Mouse (Mus musculus): Measurements from ENCODE around the gene Vps8. TPM values are rescaled to one million over a fixed set of nuclear protein-coding genes. Genes with fewer than 3 reads are reported as not detected.

The Vps8 gene
- polyA plus RNA-seq, 1 experiment: 26.0 TPM

DNA sequence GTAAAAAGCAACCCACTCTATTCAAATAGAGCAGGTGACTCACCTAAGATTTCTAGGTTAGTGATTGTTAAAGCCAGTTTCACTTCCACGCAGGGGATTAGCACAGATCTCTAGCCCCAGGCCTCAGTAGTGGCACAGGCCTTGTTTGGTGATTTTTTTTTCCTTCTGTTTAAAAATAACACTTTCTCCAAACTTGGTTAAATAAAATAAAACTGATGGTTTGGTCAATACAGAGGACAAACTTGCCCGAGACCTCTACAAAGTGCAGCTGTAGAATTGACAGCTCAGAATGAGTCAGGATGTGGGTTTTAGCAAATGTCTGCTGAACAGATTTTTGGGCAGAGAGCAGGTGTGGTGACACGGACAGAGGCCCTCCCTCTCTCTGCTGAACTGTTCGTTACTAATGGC lies 208.9 kb downstream of the Vps8 start:
- 82% methylated on average over 4 of the region's 4 CpGs for WGBS

DNA sequence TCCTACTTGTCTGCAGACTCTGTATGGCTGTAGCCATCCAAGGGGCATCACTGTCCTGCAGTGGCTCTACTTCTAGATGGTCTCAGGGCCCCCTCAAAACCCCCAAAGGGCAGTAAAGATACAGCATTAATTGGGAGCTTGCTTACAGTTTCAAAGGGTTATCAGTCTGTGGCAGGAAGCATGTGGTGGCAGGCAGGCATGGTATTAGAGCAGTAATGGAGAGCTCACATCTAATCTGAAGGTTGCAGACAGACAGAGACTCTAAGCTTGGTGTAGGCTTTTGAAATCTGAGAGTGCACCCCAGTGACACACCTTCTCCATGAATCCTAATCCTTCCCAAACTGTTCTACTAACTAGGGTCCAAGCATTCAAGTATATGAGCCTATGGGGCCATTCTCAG lies 211.5 kb downstream of the Vps8 start:
- no peak for DNase-seq
- Histone ChIP-seq H3K36me3 (ENCODE audit: control insufficient read depth, insufficient read depth, low read length) (no peaks in the 10 kb centered on the region), H3K27me3 (replicated peaks; ENCODE audit: control insufficient read depth, insufficient read depth, low read length) (no peaks in the 10 kb centered on the region), H3K4me3 (ENCODE audit: insufficient read depth, low read depth, low read length) (no peak overlapping the region), H3K27ac (ENCODE audit: insufficient read depth, low read depth, low read length) (no peak overlapping the region), H3K4me1 (ENCODE audit: control insufficient read depth, insufficient read depth, low read length) (no peaks in the 10 kb centered on the region)
- TF ChIP-seq POLR2A (IDR thresholded peaks at IDR 0.05; ENCODE audit: low read depth, low read length): no peak
- no peak for TF ChIP-seq CTCF (conservative IDR thresholded peaks at IDR 0.05; ENCODE audit: insufficient read depth, insufficient read length, low read depth, low read length)

More for the DNA sequence above, 208.9 kb downstream of the Vps8 start:
- H3K36me3 ChIP-seq (ENCODE audit: control insufficient read depth, insufficient read depth, low read length): no peaks in the 10 kb centered on the region
- H3K4me3 ChIP-seq (ENCODE audit: insufficient read depth, low read depth, low read length): no peak overlapping the region
- no peaks in the 10 kb centered on the region for H3K4me1 ChIP-seq (ENCODE audit: control insufficient read depth, insufficient read depth, low read length)
- no peaks in the 10 kb centered on the region for H3K27me3 ChIP-seq (replicated peaks; ENCODE audit: control insufficient read depth, insufficient read depth, low read length)
- no peak overlapping the region for H3K27ac ChIP-seq (ENCODE audit: insufficient read depth, low read depth, low read length)
- no peak for DNase-seq
- TF ChIP-seq POLR2A (IDR thresholded peaks at IDR 0.05; ENCODE audit: low read depth, low read length): no peak
- TF ChIP-seq CTCF (conservative IDR thresholded peaks at IDR 0.05; ENCODE audit: insufficient read depth, insufficient read length, low read depth, low read length): no peak

DNA sequence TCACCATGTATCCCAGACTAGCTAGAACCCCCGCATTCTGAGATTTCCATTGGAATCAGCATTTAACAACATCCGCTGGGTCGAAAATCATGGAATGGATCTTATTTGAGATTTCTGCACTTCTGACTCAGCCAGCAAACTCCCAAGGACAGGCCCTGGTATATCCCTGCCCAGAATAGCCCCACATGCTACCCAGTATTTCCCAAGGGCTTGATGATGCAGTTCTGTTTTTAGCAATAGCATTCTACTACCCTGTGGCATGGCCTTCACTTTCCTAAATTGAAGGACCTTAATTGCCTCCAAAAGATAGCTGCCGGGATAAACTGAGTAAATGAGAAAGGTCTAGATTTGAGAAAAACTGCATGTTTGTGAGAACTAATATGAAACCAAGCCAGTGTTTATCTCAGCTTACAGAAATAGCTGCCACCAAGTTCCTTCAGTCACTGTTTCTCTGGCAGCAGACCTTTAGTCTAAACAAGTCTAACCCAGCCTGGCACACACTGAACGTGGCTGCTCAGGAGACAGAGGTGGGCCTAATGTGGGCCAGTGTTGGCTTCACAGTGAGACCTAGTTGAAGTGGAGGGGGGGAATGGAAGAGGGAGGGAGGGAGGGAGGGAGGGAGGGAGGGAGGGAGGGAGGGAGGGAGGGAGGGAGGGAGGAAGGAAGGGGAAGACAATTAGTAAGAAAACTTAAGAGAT lies 213.4 kb downstream of the Vps8 start:
- WGBS: 87% methylated on average over 5 of the region's 5 CpGs
- no peak overlapping the region for H3K27ac ChIP-seq (ENCODE audit: insufficient read depth, low read depth, low read length)
- TF ChIP-seq CTCF (conservative IDR thresholded peaks at IDR 0.05; ENCODE audit: insufficient read depth, insufficient read length, low read depth, low read length) (no peak), POLR2A (IDR thresholded peaks at IDR 0.05; ENCODE audit: low read depth, low read length) (no peak)

DNA sequence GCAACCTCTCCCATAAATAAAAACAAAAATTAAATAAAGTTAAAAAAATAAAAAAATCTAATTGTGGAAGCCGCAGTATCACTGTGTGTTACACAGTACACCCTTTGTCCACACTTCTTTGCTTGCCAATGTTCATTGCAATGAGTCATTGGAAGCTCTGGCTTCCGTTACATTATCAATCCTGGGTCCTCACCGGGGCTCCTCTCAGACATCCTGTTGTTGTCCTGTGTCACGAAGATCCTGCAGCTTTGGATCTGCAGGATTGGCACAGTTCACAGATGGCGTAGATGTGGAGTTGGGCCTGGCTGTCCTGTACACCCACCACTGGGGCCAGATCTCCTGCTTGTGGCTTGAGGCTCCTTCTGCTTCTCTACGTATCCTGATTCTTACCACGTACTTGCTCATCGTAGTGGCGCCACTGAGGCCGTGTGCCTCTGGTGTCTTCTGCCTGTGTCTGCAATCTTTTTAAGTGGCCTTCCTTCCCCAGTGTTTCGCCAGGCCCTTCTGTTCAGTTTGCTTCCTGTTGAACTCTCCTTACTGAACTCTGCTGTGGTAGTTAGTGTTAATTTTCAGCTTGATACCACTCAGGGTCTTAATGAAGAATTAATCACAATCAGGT lies 214.4 kb downstream of the Vps8 start:
- H3K27me3 ChIP-seq (replicated peaks; ENCODE audit: control insufficient read depth, insufficient read depth, low read length): no peaks in the 10 kb centered on the region
- 77% methylated on average over 11 of the region's 11 CpGs for WGBS

More for the DNA sequence above, 213.4 kb downstream of the Vps8 start:
- Histone ChIP-seq H3K4me1 (ENCODE audit: control insufficient read depth, insufficient read depth, low read length) (peaks cover 2% of the 10 kb centered on the region; the same call in 1 of the 2 replicates), H3K27me3 (replicated peaks; ENCODE audit: control insufficient read depth, insufficient read depth, low read length) (no peaks in the 10 kb centered on the region), H3K4me3 (ENCODE audit: insufficient read depth, low read depth, low read length) (no peak overlapping the region), H3K36me3 (ENCODE audit: control insufficient read depth, insufficient read depth, low read length) (no peaks in the 10 kb centered on the region)
- no peak for DNase-seq

DNA sequence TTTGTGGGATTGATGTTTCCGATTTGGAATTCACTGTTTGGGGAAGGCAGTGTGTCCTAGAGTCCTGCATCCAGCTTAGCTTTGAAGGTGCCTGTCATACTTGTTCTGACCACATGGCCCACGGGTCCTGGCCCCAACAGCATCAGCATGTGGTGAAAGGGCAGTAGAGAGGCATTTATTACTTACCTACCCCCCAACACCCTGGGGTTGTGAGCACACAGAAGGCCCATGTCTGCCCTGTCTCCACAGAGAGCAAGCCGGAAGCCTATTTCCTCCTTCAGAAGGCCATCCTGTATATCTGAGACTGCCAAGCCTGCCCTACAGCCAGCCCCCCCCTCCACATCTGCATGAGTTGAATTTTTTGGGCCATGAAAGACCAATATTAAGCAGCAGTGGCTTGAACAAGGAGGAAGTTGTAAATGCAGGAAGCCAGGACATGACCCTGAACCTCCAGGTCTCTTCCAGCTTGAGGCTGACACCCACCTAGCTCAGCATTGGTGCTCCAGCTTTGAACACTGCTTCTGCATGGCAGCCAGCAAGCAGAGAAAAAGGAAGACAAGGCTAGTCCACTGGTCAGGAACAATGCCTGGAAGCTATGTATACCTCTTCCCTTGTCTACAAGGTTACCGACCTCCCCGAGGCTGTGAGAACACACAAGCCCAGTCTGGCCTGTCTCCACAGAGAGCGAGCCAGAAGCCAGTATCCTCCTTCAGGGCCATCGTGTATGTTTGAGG lies 218.0 kb downstream of the Vps8 start:
- WGBS: 71% methylated on average over 7 of the region's 7 CpGs
- H3K27me3 ChIP-seq (replicated peaks; ENCODE audit: control insufficient read depth, insufficient read depth, low read length): no peaks in the 10 kb centered on the region
- TF ChIP-seq POLR2A (IDR thresholded peaks at IDR 0.05; ENCODE audit: low read depth, low read length) (no peak), CTCF (conservative IDR thresholded peaks at IDR 0.05; ENCODE audit: insufficient read depth, insufficient read length, low read depth, low read length) (no peak)
- H3K4me3 ChIP-seq (ENCODE audit: insufficient read depth, low read depth, low read length): no peak overlapping the region
- peak; percentile 64 for DNase-seq
- peaks cover 28% of the 10 kb centered on the region for H3K4me1 ChIP-seq (ENCODE audit: control insufficient read depth, insufficient read depth, low read length)
- H3K27ac ChIP-seq (ENCODE audit: insufficient read depth, low read depth, low read length): peak overlapping the region; percentile 93
- no peaks in the 10 kb centered on the region for H3K36me3 ChIP-seq (ENCODE audit: control insufficient read depth, insufficient read depth, low read length)

More for the DNA sequence above, 214.4 kb downstream of the Vps8 start:
- DNase-seq: no peak
- TF ChIP-seq POLR2A (IDR thresholded peaks at IDR 0.05; ENCODE audit: low read depth, low read length) (no peak), CTCF (conservative IDR thresholded peaks at IDR 0.05; ENCODE audit: insufficient read depth, insufficient read length, low read depth, low read length) (no peak)
- peaks cover 9% of the 10 kb centered on the region for H3K4me1 ChIP-seq (ENCODE audit: control insufficient read depth, insufficient read depth, low read length)
- H3K4me3 ChIP-seq (ENCODE audit: insufficient read depth, low read depth, low read length): no peak overlapping the region
- H3K27ac ChIP-seq (ENCODE audit: insufficient read depth, low read depth, low read length): 0 out of 2 replicates have a peak overlapping the region, but pooled peaks have one; percentile 1
- H3K36me3 ChIP-seq (ENCODE audit: control insufficient read depth, insufficient read depth, low read length): no peaks in the 10 kb centered on the region

DNA sequence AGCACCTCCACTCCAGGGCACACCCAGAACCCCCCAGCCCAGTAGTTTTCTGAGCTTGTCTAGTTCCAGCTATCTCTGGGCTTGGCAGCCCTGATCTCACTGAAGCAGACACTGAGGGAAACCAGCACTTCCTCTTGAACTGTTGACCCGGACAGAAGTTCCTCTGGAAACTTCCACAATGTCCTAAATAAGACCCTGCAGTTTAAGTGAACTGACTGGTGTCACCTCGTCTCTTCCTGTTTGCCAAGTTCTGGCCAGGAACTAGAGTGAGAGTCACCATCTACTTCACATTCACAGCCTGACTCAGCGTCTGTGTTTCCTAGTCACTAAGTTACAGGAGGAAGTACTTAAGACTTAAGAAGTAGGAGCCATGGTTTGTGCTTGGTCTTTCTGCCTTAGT lies 219.0 kb downstream of the Vps8 start:
- Histone ChIP-seq H3K4me1 (ENCODE audit: control insufficient read depth, insufficient read depth, low read length) (peaks cover 28% of the 10 kb centered on the region), H3K4me3 (ENCODE audit: insufficient read depth, low read depth, low read length) (no peak overlapping the region), H3K27me3 (replicated peaks; ENCODE audit: control insufficient read depth, insufficient read depth, low read length) (no peaks in the 10 kb centered on the region), H3K27ac (ENCODE audit: insufficient read depth, low read depth, low read length) (peak overlapping the region; percentile 93), H3K36me3 (ENCODE audit: control insufficient read depth, insufficient read depth, low read length) (no peaks in the 10 kb centered on the region)
- TF ChIP-seq CTCF (conservative IDR thresholded peaks at IDR 0.05; ENCODE audit: insufficient read depth, insufficient read length, low read depth, low read length): no peak
- TF ChIP-seq POLR2A (IDR thresholded peaks at IDR 0.05; ENCODE audit: low read depth, low read length): no peak
- 48% methylated on average over 3 of the region's 3 CpGs for WGBS
- peak; percentile 83 for DNase-seq

DNA sequence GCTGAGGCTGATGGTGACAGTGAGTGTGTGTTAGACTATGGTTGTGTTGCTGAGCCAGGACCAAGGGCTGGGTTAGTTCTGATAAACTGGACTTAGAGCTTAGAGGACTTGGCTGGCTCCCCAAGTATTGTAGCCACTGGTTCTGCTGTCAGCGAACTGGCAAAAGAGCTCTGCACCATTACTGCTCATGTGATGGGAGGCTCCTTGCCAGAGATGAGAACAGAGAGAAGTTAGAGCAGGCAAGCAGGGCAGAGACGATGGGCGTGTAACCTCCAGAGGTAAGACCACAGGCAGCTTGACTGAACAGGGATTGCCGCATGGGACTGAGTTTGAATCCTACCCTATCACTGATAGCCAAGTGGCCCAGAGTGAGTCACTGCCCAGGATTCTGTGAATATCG lies 220.0 kb downstream of the Vps8 start:
- 68% methylated on average over 5 of the region's 5 CpGs for WGBS
- Histone ChIP-seq H3K4me1 (ENCODE audit: control insufficient read depth, insufficient read depth, low read length) (peaks cover 28% of the 10 kb centered on the region), H3K27me3 (replicated peaks; ENCODE audit: control insufficient read depth, insufficient read depth, low read length) (no peaks in the 10 kb centered on the region), H3K27ac (ENCODE audit: insufficient read depth, low read depth, low read length) (no peak overlapping the region), H3K36me3 (ENCODE audit: control insufficient read depth, insufficient read depth, low read length) (no peaks in the 10 kb centered on the region), H3K4me3 (ENCODE audit: insufficient read depth, low read depth, low read length) (no peak overlapping the region)
- DNase-seq: peak; percentile 83
- TF ChIP-seq CTCF (conservative IDR thresholded peaks at IDR 0.05; ENCODE audit: insufficient read depth, insufficient read length, low read depth, low read length) (no peak), POLR2A (IDR thresholded peaks at IDR 0.05; ENCODE audit: low read depth, low read length) (no peak)
